Mouse (Mus musculus): ENCODE results near the gene Plekhh2. TPM values are rescaled to one million over a fixed set of nuclear protein-coding genes. Genes with fewer than 3 reads are reported as not detected.

Plekhh2 gene
- total RNA-seq, 2 experiments from 2014 or later, result 3.7 to 5.9 TPM

GRCm38 (mm10) chr17:84603202-84603627 lies 91.5 kb downstream of the Plekhh2 start:
- no peak for DNase-seq (ENCODE audit: extremely low spot score in 1 of 2, low spot score in 1 of 2)

GRCm38 (mm10) chr17:84603709-84604420 lies 92.2 kb downstream of the Plekhh2 start:
- no peak for DNase-seq (ENCODE audit: extremely low spot score in 1 of 2, low spot score in 1 of 2)

- no peak for DNase-seq (ENCODE audit: extremely low spot score in 1 of 2, low spot score in 1 of 2)
Measured at GRCm38 (mm10) chr17:84606976-84607375, 95.3 kb downstream of the Plekhh2 start.

GRCm38 (mm10) chr17:84607617-84608016 lies 95.9 kb downstream of the Plekhh2 start:
- no peak for DNase-seq (ENCODE audit: extremely low spot score in 1 of 2, low spot score in 1 of 2)

GRCm38 (mm10) chr17:84608606-84609005 lies 96.9 kb downstream of the Plekhh2 start:
- no peak for DNase-seq (ENCODE audit: extremely low spot score in 1 of 2, low spot score in 1 of 2)

GRCm38 (mm10) chr17:84611500-84611899 lies 99.8 kb downstream of the Plekhh2 start:
- DNase-seq (ENCODE audit: extremely low spot score in 1 of 2, low spot score in 1 of 2), result no peak

GRCm38 (mm10) chr17:84611971-84612370 lies 100.3 kb downstream of the Plekhh2 start:
- DNase-seq (ENCODE audit: extremely low spot score in 1 of 2, low spot score in 1 of 2), result no peak

GRCm38 (mm10) chr17:84615811-84616210 lies 104.1 kb downstream of the Plekhh2 start:
- DNase-seq (ENCODE audit: extremely low spot score in 1 of 2, low spot score in 1 of 2), result no peak

GRCm38 (mm10) chr17:84616526-84617074 lies 104.9 kb downstream of the Plekhh2 start:
- no peak for DNase-seq (ENCODE audit: extremely low spot score in 1 of 2, low spot score in 1 of 2)

GRCm38 (mm10) chr17:84617953-84618352 lies 106.3 kb downstream of the Plekhh2 start:
- DNase-seq (ENCODE audit: extremely low spot score in 1 of 2, low spot score in 1 of 2), result no peak

GRCm38 (mm10) chr17:84619112-84619511 lies 107.4 kb downstream of the Plekhh2 start:
- DNase-seq (ENCODE audit: extremely low spot score in 1 of 2, low spot score in 1 of 2), result no peak

GRCm38 (mm10) chr17:84620076-84620475 lies 108.4 kb downstream of the Plekhh2 start:
- no peak for DNase-seq (ENCODE audit: extremely low spot score in 1 of 2, low spot score in 1 of 2)

GRCm38 (mm10) chr17:84620610-84621009 lies 108.9 kb downstream of the Plekhh2 start:
- DNase-seq (ENCODE audit: extremely low spot score in 1 of 2, low spot score in 1 of 2), result no peak

GRCm38 (mm10) chr17:84621209-84621608 lies 109.5 kb downstream of the Plekhh2 start:
- DNase-seq (ENCODE audit: extremely low spot score in 1 of 2, low spot score in 1 of 2), result no peak

- no peak for DNase-seq (ENCODE audit: extremely low spot score in 1 of 2, low spot score in 1 of 2)
Measured at GRCm38 (mm10) chr17:84622028-84622427, 110.3 kb downstream of the Plekhh2 start.

GRCm38 (mm10) chr17:84622873-84623272 lies 111.2 kb downstream of the Plekhh2 start:
- no peak for DNase-seq (ENCODE audit: extremely low spot score in 1 of 2, low spot score in 1 of 2)

- DNase-seq (ENCODE audit: extremely low spot score in 1 of 2, low spot score in 1 of 2), result peak; percentile 83 to 86
Measured at GRCm38 (mm10) chr17:84626276-84626856, 114.7 kb downstream of the Plekhh2 start, which contains the start of gene Dync2li1. TSS of gene Dync2li1 (plus strand) at chr17:84626496.

- DNase-seq (ENCODE audit: extremely low spot score in 1 of 2, low spot score in 1 of 2), result peak in 1 of 2 experiments; percentile 20
Measured at GRCm38 (mm10) chr17:84626857-84627305, 115.2 kb downstream of the Plekhh2 start.

GRCm38 (mm10) chr17:84627721-84628120 lies 116.0 kb downstream of the Plekhh2 start:
- no peak for DNase-seq (ENCODE audit: extremely low spot score in 1 of 2, low spot score in 1 of 2)

GRCm38 (mm10) chr17:84628611-84629010 lies 116.9 kb downstream of the Plekhh2 start:
- DNase-seq (ENCODE audit: extremely low spot score in 1 of 2, low spot score in 1 of 2), result no peak

- DNase-seq (ENCODE audit: extremely low spot score in 1 of 2, low spot score in 1 of 2), result no peak
Measured at GRCm38 (mm10) chr17:84631836-84632235, 120.1 kb downstream of the Plekhh2 start.

- DNase-seq (ENCODE audit: extremely low spot score in 1 of 2, low spot score in 1 of 2), result no peak
Measured at GRCm38 (mm10) chr17:84633443-84633842, 121.7 kb downstream of the Plekhh2 start.
